Mouse (Mus musculus) embryonic facial prominence, embryonic 11.5 days (tissue): ENCODE measurements around the gene B4galt7. TPM values are rescaled to one million over a fixed set of nuclear protein-coding genes. Genes with fewer than 3 reads are reported as not detected.
"Not testable (repeated sequence)": the region's sequence is repeated elsewhere in the genome, so short reads cannot be mapped to it uniquely, and the experiment has no call there.

Experiments used
- ATAC-seq: fragments of 200-750 bp; cut with Nextera tagmentation; replicated peaks from 2 replicates; pipeline ENCODE4 v1.8.0; 2017; ENCODE audit warnings: low read depth; ENCODE audit not compliant: insufficient number of reproducible peaks, low FRiP score, low TSS enrichment
- DNase-seq: peaks from one replicate; pipeline ENCODE4 v3.0.0-alpha.2; 2015; ENCODE audit warnings: low spot score
- H3K27ac ChIP-seq: fragments of 300-500 bp; sonication (generic); replicated peaks from 2 replicates; pipeline ENCODE4 v1.5.1; 2014; ENCODE audit warnings: mild to moderate bottlenecking, low read depth, low read length, control low read depth
- H3K27me3 ChIP-seq: fragments of 300-500 bp; sonication (generic); 2 replicates; pipeline ENCODE4 v1.6.1; 2014; ENCODE audit warnings: mild to moderate bottlenecking, low read length, moderate library complexity, mixed read lengths; ENCODE audit not compliant: control insufficient read depth, insufficient read depth
- H3K36me3 ChIP-seq: fragments of 300-500 bp; sonication (generic); replicated peaks from 2 replicates; pipeline ENCODE4 v1.6.1; 2014; ENCODE audit warnings: low read depth, mild to moderate bottlenecking, low read length, moderate library complexity, mixed read lengths; ENCODE audit not compliant: control insufficient read depth, insufficient read depth
- H3K4me1 ChIP-seq: fragments of 300-500 bp; sonication (generic); 2 replicates; pipeline ENCODE4 v1.6.1; 2014; ENCODE audit warnings: low read length, mixed read lengths; ENCODE audit not compliant: control insufficient read depth, insufficient read depth
- H3K4me2 ChIP-seq: fragments of 300-500 bp; sonication (generic); 2 replicates; pipeline ENCODE4 v1.6.1; 2014; ENCODE audit warnings: low read depth, mild to moderate bottlenecking, control low read depth, low read length, moderate library complexity
- H3K4me3 ChIP-seq: fragments of 300-500 bp; sonication (generic); 2 replicates; pipeline ENCODE4 v1.5.1; 2014; ENCODE audit warnings: low read depth, low read length, control low read depth
- H3K9ac ChIP-seq: fragments of 300-500 bp; sonication (generic); replicated peaks from 2 replicates; pipeline ENCODE4 v1.6.1; 2014; ENCODE audit warnings: mild to moderate bottlenecking, control low read depth, low read length
- H3K9me3 ChIP-seq: fragments of 300-500 bp; sonication (generic); replicated peaks from 2 replicates; pipeline ENCODE4 v1.6.1; 2016; ENCODE audit warnings: mild to moderate bottlenecking, low read length, inconsistent platforms, mixed read lengths; ENCODE audit not compliant: control insufficient read depth
- WGBS: fragments of 180-500 bp; shearing (Covaris S2); extraction: QIAGEN DNeasy Blood & Tissue Kit; methylation state at CpG from one replicate; pipeline ENCODE4 v1.1.7; 2014; 5-methylcytosine and 5-hydroxymethylcytosine counted together
- polyA plus RNA-seq: library from polyadenylated mRNA; unstranded; fragments of >200 nt; fragmentation: Nextera tagmentation; extraction: Ambion mirVana; gene quantifications from 2 replicates; pipeline ENCODE4 v1.2.1, GENCODE M21; 2014

B4galt7 gene
- 14.2 and 16.3 TPM in 2 replicates for polyA plus RNA-seq

DNA sequence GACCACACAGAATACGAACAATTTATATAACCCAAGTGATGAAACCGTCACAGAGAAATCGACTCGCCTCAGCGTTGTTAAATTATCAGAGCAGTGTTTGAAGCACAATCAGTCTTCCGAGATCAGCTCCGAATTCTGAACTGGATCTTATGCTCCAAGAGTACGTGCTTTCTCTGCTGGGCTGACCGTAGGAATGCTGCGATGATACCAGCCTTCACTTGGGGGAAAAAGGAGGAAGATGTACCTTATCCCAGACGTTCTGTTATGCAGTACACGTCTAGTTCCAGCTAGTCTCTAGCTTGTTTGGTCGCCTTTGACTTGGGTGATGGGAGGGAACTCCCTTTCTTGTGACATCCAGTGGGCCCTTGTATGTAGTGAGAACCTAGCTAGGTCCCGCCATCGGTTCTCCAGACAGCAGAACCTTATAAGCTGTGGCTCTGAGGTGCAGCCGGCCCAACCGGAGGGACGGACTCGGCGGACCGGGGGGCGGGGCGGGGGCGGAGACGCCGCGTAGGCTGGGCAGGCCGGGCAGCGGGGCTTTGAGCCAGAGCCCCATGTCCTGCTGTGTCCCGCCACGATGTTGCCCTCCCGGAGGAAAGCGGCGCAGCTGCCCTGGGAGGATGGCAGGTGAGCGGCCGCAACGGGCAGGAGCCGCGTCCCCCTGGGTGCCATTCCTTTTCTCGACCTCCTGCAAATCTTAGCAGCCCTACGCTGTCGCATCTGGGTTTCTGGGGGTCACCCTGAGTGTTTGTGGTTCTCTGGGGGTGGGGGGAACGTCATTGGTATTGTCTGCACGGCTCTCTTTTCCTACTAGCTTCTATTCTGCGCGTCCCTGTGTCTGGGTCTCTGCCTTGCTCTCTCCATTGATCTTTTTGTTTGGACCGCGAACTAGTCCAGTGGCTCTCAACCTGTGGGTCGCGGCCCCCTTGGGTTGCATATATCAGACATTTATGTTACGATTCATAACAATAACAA, at the start of gene B4galt7:
TSS of gene B4galt7 (plus strand) at position 331 of the 975 bp plus-strand sequence.
- WGBS = 10% methylated on average over 49 of the region's 51 CpGs
- no peak within 1 kb of the TSS for H3K27ac ChIP-seq
- peak within 1 kb of the TSS; percentile 38 for H3K4me2 ChIP-seq

DNA sequence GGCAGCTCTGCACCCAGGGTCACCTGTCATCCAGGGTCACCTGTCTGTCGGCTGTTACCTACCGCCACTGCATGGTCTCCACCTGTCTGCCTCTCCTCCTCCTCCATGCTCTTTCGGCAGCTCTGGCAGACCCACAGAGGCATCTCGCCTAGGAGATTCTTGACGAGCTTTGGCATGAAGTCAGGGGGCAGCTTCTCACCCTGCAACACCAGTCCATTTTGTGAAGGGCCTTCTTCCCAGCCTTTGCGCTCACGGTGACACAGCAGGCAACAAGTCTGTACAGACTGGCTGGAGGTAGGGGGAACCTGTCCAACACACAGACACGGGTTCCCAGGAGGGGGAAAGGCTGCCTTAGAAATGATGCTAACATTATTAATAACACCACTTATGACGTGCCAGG, 43.8 kb upstream of the B4galt7 start:
- 86% methylated on average over 9 of the region's 9 CpGs for WGBS
- no peak overlapping the region for H3K9ac ChIP-seq
- ATAC-seq (no peak), DNase-seq (no peak)
- H3K4me3 ChIP-seq = no peak overlapping the region
- H3K4me2 ChIP-seq = no peak overlapping the region
- no peaks in the 10 kb centered on the region for H3K4me1 ChIP-seq
- H3K27me3 ChIP-seq = no peaks in the 10 kb centered on the region
- H3K9me3 ChIP-seq = no peaks in the 10 kb centered on the region
- peaks cover 4% of the 10 kb centered on the region; the same call in 1 of the 2 replicates for H3K36me3 ChIP-seq
- no peak overlapping the region for H3K27ac ChIP-seq

More for the DNA sequence above, at the start of gene B4galt7:
- Histone ChIP-seq H3K27me3 (no peaks in the 10 kb centered on the region), H3K9ac (peak within 1 kb of the TSS; percentile 61), H3K4me3 (peak within 1 kb of the TSS; percentile 51), H3K9me3 (no peaks in the 10 kb centered on the region), H3K4me1 (peaks cover 2% of the 10 kb centered on the region; the same call in 1 of the 2 replicates), H3K36me3 (peaks cover 8% of the 10 kb centered on the region)
- ATAC-seq (peak; percentile 79), DNase-seq (peak; percentile 83)

DNA sequence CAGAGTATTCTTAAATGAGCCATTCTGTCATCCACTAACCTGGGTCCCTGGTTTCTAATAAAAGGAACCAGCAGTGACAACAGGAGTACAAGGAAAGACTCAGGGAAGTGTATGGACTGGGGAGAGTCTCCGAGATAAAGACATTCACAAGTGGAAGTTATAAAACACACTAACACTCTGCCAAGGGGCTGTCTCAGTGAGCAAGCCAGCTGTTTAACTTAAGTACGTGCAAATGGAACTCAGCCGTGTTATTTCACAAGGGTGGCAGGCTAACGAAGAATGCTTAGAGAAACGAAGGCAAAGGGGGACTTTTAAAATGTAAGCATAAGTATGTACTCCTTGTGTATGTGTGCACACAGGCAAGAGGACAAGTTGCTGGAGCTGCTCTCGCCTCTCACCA, 42.2 kb upstream of the B4galt7 start:
- Histone ChIP-seq H3K9ac (no peak overlapping the region), H3K27ac (no peak overlapping the region), H3K4me1 (no peaks in the 10 kb centered on the region), H3K4me2 (no peak overlapping the region), H3K36me3 (peaks cover 4% of the 10 kb centered on the region; the same call in 1 of the 2 replicates), H3K27me3 (no peaks in the 10 kb centered on the region), H3K4me3 (no peak overlapping the region), H3K9me3 (no peaks in the 10 kb centered on the region)
- no peak for DNase-seq
- WGBS = 91% methylated on average over 6 of the region's 6 CpGs
- ATAC-seq = no peak

DNA sequence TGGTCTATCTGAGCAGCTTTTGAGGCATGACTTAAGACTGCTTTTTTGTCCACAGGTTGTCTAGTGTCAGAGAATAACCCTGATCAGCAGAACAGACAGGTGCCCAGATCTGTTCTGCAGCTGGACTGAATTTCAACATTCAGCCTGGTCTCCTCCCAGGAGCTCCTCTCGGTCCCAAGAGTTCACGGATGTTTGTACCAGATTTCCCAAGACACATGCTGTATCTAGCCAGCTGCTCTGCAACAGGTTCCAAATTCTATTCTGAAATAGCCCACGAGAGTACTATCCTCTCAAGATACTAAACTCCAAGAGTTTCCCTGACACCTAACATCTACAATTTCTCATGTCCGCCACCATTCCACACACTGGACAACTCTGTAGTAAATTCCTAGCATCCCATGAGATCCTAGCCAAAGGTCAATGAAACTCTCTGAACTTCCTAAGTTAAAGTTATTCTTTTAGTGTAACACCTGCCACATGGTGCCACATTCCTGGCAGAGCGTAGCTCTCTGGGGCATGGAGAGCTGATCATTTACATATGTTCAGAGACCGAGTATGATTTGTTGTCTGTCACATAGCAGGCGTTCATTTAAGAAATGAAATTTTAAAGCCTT, 36.3 kb upstream of the B4galt7 start:
- Histone ChIP-seq H3K4me1 (no peaks in the 10 kb centered on the region), H3K4me3 (no peak overlapping the region), H3K36me3 (no peaks in the 10 kb centered on the region; the same call in 1 of the 2 replicates), H3K9ac (no peak overlapping the region), H3K27ac (no peak overlapping the region), H3K4me2 (no peak overlapping the region), H3K9me3 (no peaks in the 10 kb centered on the region), H3K27me3 (no peaks in the 10 kb centered on the region)
- 75% methylated on average over 7 of the region's 7 CpGs for WGBS
- no peak for ATAC-seq
- DNase-seq = no peak

DNA sequence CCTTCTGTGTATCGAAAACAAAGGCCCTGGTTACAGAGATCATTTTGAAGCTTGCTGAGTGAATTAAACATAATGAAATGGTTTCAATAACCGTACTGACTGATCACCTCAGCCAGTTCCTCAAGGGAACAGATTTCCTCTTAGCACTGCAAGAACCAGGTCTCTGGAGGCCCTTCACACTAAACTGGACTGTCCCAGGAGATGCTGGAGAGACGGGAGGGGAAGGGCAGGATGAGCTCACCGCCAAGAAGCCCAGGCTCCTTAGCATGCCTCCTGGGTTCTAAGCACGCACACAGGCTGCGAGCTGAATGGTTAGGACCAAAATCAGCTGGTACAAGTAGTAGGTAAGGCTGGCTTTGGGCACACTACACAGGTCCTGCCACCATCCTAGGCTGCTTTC, 32.7 kb upstream of the B4galt7 start:
- ATAC-seq = no peak
- Histone ChIP-seq H3K27ac (no peak overlapping the region), H3K9me3 (no peaks in the 10 kb centered on the region), H3K4me3 (no peak overlapping the region), H3K4me1 (peaks cover 5% of the 10 kb centered on the region), H3K27me3 (no peaks in the 10 kb centered on the region), H3K4me2 (no peak overlapping the region), H3K9ac (no peak overlapping the region), H3K36me3 (no peaks in the 10 kb centered on the region; the same call in 1 of the 2 replicates)
- WGBS = 89% methylated on average over 6 of the region's 6 CpGs
- DNase-seq = no peak

DNA sequence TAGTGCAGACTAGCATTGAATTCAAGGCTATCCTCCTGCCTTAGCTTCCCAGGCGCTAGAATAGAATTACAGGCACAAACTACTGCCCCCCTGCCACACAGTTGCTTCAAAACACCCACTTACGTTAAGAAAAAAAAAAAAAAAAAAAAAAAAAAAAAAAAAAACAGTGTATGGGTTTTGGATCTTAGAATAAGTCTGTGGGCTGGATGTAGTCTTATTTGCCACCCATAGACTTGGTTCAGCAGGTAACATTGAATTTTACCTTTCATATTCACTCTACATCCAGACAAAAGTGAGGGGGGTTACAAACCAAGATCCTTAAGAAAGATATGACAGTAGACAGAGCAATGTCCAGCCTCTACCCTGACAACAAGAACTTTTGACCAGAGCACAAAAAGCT, 31.7 kb upstream of the B4galt7 start:
- DNase-seq (no peak), ATAC-seq (no peak)
- H3K27me3 ChIP-seq = no peaks in the 10 kb centered on the region
- WGBS = 83% methylated on average over 2 of the region's 2 CpGs
- H3K9ac ChIP-seq = no peak overlapping the region
- H3K9me3 ChIP-seq = no peaks in the 10 kb centered on the region
- H3K4me2 ChIP-seq = no peak overlapping the region
- H3K36me3 ChIP-seq = no peaks in the 10 kb centered on the region; the same call in 1 of the 2 replicates
- H3K27ac ChIP-seq = no peak overlapping the region
- H3K4me3 ChIP-seq = no peak overlapping the region
- H3K4me1 ChIP-seq = peaks cover 5% of the 10 kb centered on the region

DNA sequence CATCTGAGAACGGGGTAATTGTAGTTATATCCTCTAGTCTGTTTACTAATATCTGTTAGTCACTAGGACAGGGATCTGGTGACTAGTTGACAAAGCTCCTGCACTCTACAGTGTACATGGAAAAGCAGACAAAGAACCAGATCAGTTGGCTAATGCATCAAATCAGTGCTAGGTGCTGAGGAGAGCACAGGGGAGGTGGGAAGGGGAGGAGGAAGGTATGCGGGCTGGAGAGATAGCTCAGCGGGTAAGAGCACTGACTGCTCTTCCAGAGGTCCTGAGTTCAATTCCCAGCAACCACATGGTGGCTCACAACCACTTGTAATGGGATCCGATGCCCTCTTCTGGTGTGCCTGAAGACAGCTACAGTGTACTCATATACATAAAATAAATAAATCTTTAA, 31.2 kb upstream of the B4galt7 start:
- ATAC-seq, DNase-seq, H3K9me3 ChIP-seq, H3K27ac ChIP-seq, H3K4me2 ChIP-seq, H3K36me3 ChIP-seq, H3K4me3 ChIP-seq, H3K4me1 ChIP-seq, H3K9ac ChIP-seq, H3K27me3 ChIP-seq: not testable (repeated sequence)
- 88% methylated on average over 4 of the region's 4 CpGs for WGBS
